ENCODE assay signal across 20 mouse cellular contexts in genomic region chr1:136258495-136258894, GRCm38 (mm10). TPM values are rescaled to one million over a fixed set of nuclear protein-coding genes. Genes with fewer than 3 reads are reported as not detected.
"Had no signal": no experiment of that assay in that cellular context is flagged by ENCODE, and none has a peak within 500 bp of the region (broad histone marks: within the 10 kb centered on the region; RNA-seq: fewer than 3 reads in every experiment).

No protein-coding gene starts in this region.

- H3K9ac ChIP-seq: limb, embryonic 13.5 days; liver, embryonic 14.5 days; neural tube, embryonic 12.5 days; stomach, embryonic 15.5 days had no signal

- ATAC-seq: intestine, embryonic 16.5 days had no signal

- H3K9me3 ChIP-seq: limb, embryonic 13.5 days; neural tube, embryonic 12.5 days; stomach, embryonic 15.5 days had no signal

- H3K27ac ChIP-seq: kidney, postnatal 0 days; limb, embryonic 13.5 days; liver, embryonic 14.5 days; neural tube, embryonic 12.5 days; stomach, embryonic 15.5 days had no signal

- H3K4me2 ChIP-seq: limb, embryonic 13.5 days; neural tube, embryonic 12.5 days; stomach, embryonic 15.5 days had no signal

- H3K36me3 ChIP-seq: limb, embryonic 13.5 days; neural tube, embryonic 12.5 days; stomach, embryonic 15.5 days had no signal

- H3K4me3 ChIP-seq: limb, embryonic 13.5 days; neural tube, embryonic 12.5 days; stomach, embryonic 15.5 days had no signal

- DNase-seq: kidney, adult 2 months; kidney, postnatal 36 days; layer of hippocampus, adult 9-11 months; lung, adult 18-20 months; lung, postnatal 36 days; midbrain, embryonic 14.5 days; retina, postnatal 1 day; right cerebral cortex, postnatal 4 days had no signal

RNA-seq across cellular contexts. Expression of gene Gpr25, which starts 2.2 kb away (rescaled TPM):
- total RNA-seq: liver, adult 2 months; megakaryocyte progenitor cell, adult 5-6 weeks; monocyte, adult 5-6 weeks; neutrophil, adult 5-6 weeks had no signal
- polyA plus RNA-seq: intestine, embryonic 16.5 days; kidney, postnatal 0 days; limb, embryonic 13.5 days; liver, embryonic 14.5 days; lung, embryonic 16.5 days; midbrain, embryonic 14.5 days; neural tube, embryonic 12.5 days; stomach, embryonic 15.5 days had no signal

RNA-seq across cellular contexts. Expression of gene Inava, which starts 24.4 kb away (rescaled TPM):
- total RNA-seq: liver, adult 2 months; megakaryocyte progenitor cell, adult 5-6 weeks; monocyte, adult 5-6 weeks; neutrophil, adult 5-6 weeks had no signal

RNA-seq across cellular contexts. Expression of gene Mroh3, which starts 45.9 kb away (rescaled TPM):
- total RNA-seq: liver, adult 2 months; megakaryocyte progenitor cell, adult 5-6 weeks; monocyte, adult 5-6 weeks; neutrophil, adult 5-6 weeks had no signal
- polyA plus RNA-seq: kidney, postnatal 0 days; limb, embryonic 13.5 days; liver, adult 2 months; lung, embryonic 16.5 days; neural tube, embryonic 12.5 days; spleen, adult 2 months had no signal
